Mouse (Mus musculus): ENCODE measurements around the gene Cic. TPM values are rescaled to one million over a fixed set of nuclear protein-coding genes. Genes with fewer than 3 reads are reported as not detected.

The Cic gene
- polyA plus RNA-seq, 1 experiment from 2014 or later: 47.5 TPM

GRCm38 (mm10) chr7:25273259-25274241 is 6.0 kb downstream of the Cic start:
- Histone ChIP-seq H3K9me3 (ENCODE audit: control insufficient read depth, low read length) (no peaks in the 10 kb centered on the region), H3K4me3 (replicated peaks; ENCODE audit: low read length) (no peak overlapping the region), H3K4me2 (replicated peaks) (no peak overlapping the region), H3K9ac (0 out of 2 replicates have a peak overlapping the region, but pooled peaks have one; percentile 11), H3K27me3 (ENCODE audit: control insufficient read depth, insufficient read depth, low read length) (no peaks in the 10 kb centered on the region), H3K27ac (no peak overlapping the region), H3K4me1 (replicated peaks; ENCODE audit: control insufficient read depth, insufficient read depth, low read length) (peaks cover 48% of the 10 kb centered on the region), H3K36me3 (replicated peaks; ENCODE audit: control insufficient read depth, insufficient read depth) (peaks cover 32% of the 10 kb centered on the region)
- DNase-seq (ENCODE audit: low spot score) (no peak), ATAC-seq (ENCODE audit: low FRiP score) (no peak)
- 91% methylated on average over 22 of the region's 22 CpGs for WGBS

GRCm38 (mm10) chr7:25274571-25274970 is 7.1 kb downstream of the Cic start:
- H3K27ac ChIP-seq: no peak overlapping the region
- no peak overlapping the region for H3K4me2 ChIP-seq (replicated peaks)
- no peaks in the 10 kb centered on the region for H3K9me3 ChIP-seq (ENCODE audit: control insufficient read depth, low read length)
- 0 out of 2 replicates have a peak overlapping the region, but pooled peaks have one; percentile 11 for H3K9ac ChIP-seq
- H3K4me3 ChIP-seq (replicated peaks; ENCODE audit: low read length): no peak overlapping the region
- DNase-seq (ENCODE audit: low spot score) (no peak), ATAC-seq (ENCODE audit: low FRiP score) (no peak)
- H3K27me3 ChIP-seq (ENCODE audit: control insufficient read depth, insufficient read depth, low read length): no peaks in the 10 kb centered on the region
- H3K36me3 ChIP-seq (replicated peaks; ENCODE audit: control insufficient read depth, insufficient read depth): peaks cover 32% of the 10 kb centered on the region
- WGBS: 59% methylated on average over 5 of the region's 5 CpGs
- peaks cover 41% of the 10 kb centered on the region for H3K4me1 ChIP-seq (replicated peaks; ENCODE audit: control insufficient read depth, insufficient read depth, low read length)

GRCm38 (mm10) chr7:25274996-25275395 is 7.5 kb downstream of the Cic start:
- peaks cover 41% of the 10 kb centered on the region for H3K4me1 ChIP-seq (replicated peaks; ENCODE audit: control insufficient read depth, insufficient read depth, low read length)
- H3K27ac ChIP-seq: no peak overlapping the region
- no peaks in the 10 kb centered on the region for H3K9me3 ChIP-seq (ENCODE audit: control insufficient read depth, low read length)
- 93% methylated on average over 3 of the region's 3 CpGs for WGBS
- H3K4me2 ChIP-seq (replicated peaks): no peak overlapping the region
- peaks cover 32% of the 10 kb centered on the region for H3K36me3 ChIP-seq (replicated peaks; ENCODE audit: control insufficient read depth, insufficient read depth)
- DNase-seq (ENCODE audit: low spot score): no peak
- H3K4me3 ChIP-seq (replicated peaks; ENCODE audit: low read length): no peak overlapping the region
- H3K27me3 ChIP-seq (ENCODE audit: control insufficient read depth, insufficient read depth, low read length): no peaks in the 10 kb centered on the region
- ATAC-seq (ENCODE audit: low FRiP score): no peak
- H3K9ac ChIP-seq: 0 out of 2 replicates have a peak overlapping the region, but pooled peaks have one; percentile 9

DNA sequence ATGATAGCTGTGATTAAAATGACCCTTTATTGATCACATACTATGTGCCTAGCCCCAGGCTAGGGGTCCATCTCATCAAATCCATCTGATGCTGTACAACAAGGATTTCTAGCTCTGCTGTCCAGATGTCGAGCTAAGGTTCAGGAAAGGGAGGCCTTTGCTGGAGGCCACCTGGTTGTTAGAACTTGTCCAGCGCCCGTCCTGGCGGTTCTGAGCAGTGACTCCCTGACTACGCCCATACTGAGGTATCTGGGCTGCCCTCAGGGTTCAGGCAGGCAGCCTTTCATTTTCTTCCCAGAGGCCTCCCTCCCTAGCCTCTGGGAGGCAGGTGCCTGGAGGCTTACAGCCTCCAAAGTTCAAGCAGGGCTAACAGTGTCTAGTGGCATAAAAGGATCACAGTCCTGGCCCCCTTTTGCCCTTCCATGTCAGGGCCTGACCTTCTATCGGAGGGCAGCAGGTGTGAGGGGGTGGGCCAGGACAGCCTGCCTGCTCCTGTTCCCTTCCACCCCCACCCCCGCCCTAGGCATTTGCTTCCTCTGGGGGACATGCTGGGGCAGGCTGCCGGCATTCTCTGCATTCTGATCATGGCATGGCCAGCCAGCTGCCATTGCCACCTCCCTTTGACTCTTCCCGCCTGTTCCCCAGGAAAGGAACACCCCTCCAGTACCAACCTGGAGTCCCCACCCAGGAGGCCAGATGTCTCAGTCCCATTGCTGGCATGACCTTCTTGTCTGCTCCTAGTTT is 8.2 kb downstream of the Cic start:
- no peak overlapping the region for H3K4me2 ChIP-seq (replicated peaks)
- peaks cover 32% of the 10 kb centered on the region for H3K36me3 ChIP-seq (replicated peaks; ENCODE audit: control insufficient read depth, insufficient read depth)
- DNase-seq (ENCODE audit: low spot score): no peak
- WGBS: 62% methylated on average over 9 of the region's 9 CpGs
- no peak overlapping the region; the same call in 1 of the 2 replicates for H3K9ac ChIP-seq
- H3K27ac ChIP-seq: no peak overlapping the region
- H3K9me3 ChIP-seq (ENCODE audit: control insufficient read depth, low read length): no peaks in the 10 kb centered on the region
- no peak overlapping the region for H3K4me3 ChIP-seq (replicated peaks; ENCODE audit: low read length)
- no peak for ATAC-seq (ENCODE audit: low FRiP score)
- no peaks in the 10 kb centered on the region for H3K27me3 ChIP-seq (ENCODE audit: control insufficient read depth, insufficient read depth, low read length)
- peaks cover 46% of the 10 kb centered on the region for H3K4me1 ChIP-seq (replicated peaks; ENCODE audit: control insufficient read depth, insufficient read depth, low read length)

GRCm38 (mm10) chr7:25277405-25277804 is 9.9 kb downstream of the Cic start:
- peak overlapping the region; percentile 79 for H3K4me2 ChIP-seq (replicated peaks)
- no peak for ATAC-seq (ENCODE audit: low FRiP score)
- 96% methylated on average over 4 of the region's 4 CpGs for WGBS

GRCm38 (mm10) chr7:25277998-25278340 is 10.5 kb downstream of the Cic start:
- DNase-seq (ENCODE audit: low spot score): no peak
- peak overlapping the region; percentile 82 for H3K9ac ChIP-seq
- H3K4me2 ChIP-seq (replicated peaks): peak overlapping the region; percentile 79
- peaks cover 14% of the 10 kb centered on the region for H3K36me3 ChIP-seq (replicated peaks; ENCODE audit: control insufficient read depth, insufficient read depth)
- H3K4me3 ChIP-seq (replicated peaks; ENCODE audit: low read length): peak overlapping the region; percentile 65
- WGBS: 20% methylated on average over 4 of the region's 4 CpGs
- no peak for ATAC-seq (ENCODE audit: low FRiP score)
- no peaks in the 10 kb centered on the region for H3K9me3 ChIP-seq (ENCODE audit: control insufficient read depth, low read length)
- peaks cover 56% of the 10 kb centered on the region for H3K4me1 ChIP-seq (replicated peaks; ENCODE audit: control insufficient read depth, insufficient read depth, low read length)
- no peaks in the 10 kb centered on the region for H3K27me3 ChIP-seq (ENCODE audit: control insufficient read depth, insufficient read depth, low read length)
- H3K27ac ChIP-seq: peak overlapping the region; percentile 99

More at GRCm38 (mm10) chr7:25277405-25277804, 9.9 kb downstream of the Cic start:
- H3K4me3 ChIP-seq (replicated peaks; ENCODE audit: low read length): no peak overlapping the region
- no peaks in the 10 kb centered on the region for H3K9me3 ChIP-seq (ENCODE audit: control insufficient read depth, low read length)
- peak overlapping the region; percentile 82 for H3K9ac ChIP-seq
- H3K36me3 ChIP-seq (replicated peaks; ENCODE audit: control insufficient read depth, insufficient read depth): peaks cover 19% of the 10 kb centered on the region
- no peaks in the 10 kb centered on the region for H3K27me3 ChIP-seq (ENCODE audit: control insufficient read depth, insufficient read depth, low read length)
- no peak for DNase-seq (ENCODE audit: low spot score)
- peaks cover 56% of the 10 kb centered on the region for H3K4me1 ChIP-seq (replicated peaks; ENCODE audit: control insufficient read depth, insufficient read depth, low read length)
- H3K27ac ChIP-seq: peak overlapping the region; percentile 99

DNA sequence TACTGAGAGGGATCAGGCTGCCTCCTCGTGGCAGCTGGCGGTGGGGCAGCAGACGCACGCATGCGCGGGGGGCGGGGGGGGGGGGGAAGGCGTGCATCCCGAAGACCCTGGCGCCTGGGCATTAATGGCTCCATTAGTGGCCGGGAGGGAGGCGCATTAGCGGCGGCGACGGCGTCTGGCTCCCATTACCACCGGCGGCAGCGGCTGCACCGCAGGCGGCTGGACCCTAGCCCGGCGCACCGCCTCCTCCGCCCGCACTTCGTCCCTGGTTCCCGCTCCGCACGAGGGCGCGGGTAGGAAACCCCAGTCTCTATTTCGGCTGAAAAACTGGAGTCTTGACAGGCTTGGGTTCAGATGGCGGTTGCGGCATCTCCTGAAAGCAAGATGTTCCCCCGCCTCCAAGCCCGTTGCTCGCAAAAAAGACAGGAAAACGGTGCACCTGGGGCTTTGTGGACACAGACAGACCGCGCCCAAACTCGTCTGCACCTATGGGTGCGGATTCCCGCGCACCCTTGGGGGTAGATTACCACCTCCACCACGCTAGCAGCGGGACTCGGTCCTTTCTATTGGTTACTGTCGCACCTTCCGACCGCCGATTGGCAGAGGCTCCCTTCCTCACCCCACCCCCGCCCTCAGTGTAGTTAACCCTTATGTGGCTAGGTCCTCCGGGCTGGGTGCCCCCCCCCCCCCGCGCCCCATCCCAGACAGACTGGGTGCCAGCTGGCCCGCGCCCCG is 11.0 kb downstream of the Cic start:
- Histone ChIP-seq H3K27ac (peak overlapping the region; percentile 99), H3K9me3 (ENCODE audit: control insufficient read depth, low read length) (no peaks in the 10 kb centered on the region), H3K36me3 (replicated peaks; ENCODE audit: control insufficient read depth, insufficient read depth) (peaks cover 8% of the 10 kb centered on the region; the same call in 1 of the 2 replicates), H3K4me1 (replicated peaks; ENCODE audit: control insufficient read depth, insufficient read depth, low read length) (peaks cover 62% of the 10 kb centered on the region), H3K9ac (peak overlapping the region; percentile 82), H3K4me2 (replicated peaks) (peak overlapping the region; percentile 79), H3K4me3 (replicated peaks; ENCODE audit: low read length) (peak overlapping the region; percentile 65), H3K27me3 (ENCODE audit: control insufficient read depth, insufficient read depth, low read length) (no peaks in the 10 kb centered on the region)
- peak; percentile 83 for DNase-seq (ENCODE audit: low spot score)
- WGBS: 0% methylated on average over 49 of the region's 60 CpGs
- ATAC-seq (ENCODE audit: low FRiP score): peak; percentile 63

DNA sequence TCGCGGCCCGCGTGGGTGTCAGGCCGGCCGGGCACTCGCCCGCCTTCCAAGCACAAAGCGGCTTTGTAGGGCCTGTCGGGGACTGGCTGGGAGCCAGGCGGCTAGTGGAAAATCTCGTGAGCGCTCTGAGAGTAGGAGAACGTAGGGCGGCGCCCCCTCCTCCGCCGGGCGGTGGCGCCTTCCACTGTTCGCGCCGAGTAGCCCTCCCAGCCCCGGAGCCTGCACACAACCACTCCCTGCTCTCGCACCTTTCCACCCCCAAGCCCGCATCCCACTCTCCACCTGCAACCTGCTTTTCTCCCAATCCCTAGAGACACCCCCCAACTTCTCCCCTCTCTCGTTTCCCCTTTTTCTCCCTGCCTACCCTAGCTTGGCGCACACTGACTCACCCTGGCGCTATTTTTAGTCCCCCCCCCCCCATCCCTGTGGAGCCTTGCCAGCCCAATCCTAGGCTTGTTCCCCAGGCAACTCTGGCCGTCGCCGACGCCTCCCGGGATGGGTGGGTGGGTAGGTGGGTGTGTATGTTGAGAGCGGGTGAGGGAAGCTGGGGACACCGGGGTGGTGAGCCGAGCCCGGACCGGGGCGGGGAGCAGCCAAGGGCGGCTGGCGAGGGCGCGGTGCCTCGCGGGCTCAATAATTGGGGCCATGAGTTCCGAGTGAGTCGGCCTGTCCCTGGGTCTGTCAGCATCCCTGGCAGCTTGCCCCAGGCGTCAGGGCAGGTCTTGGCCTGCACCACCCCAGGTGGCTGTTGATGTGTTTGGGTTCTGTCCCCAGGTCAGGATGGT is 11.8 kb downstream of the Cic start:
- peak overlapping the region; percentile 79 for H3K4me2 ChIP-seq (replicated peaks)
- no peaks in the 10 kb centered on the region for H3K27me3 ChIP-seq (ENCODE audit: control insufficient read depth, insufficient read depth, low read length)
- H3K4me3 ChIP-seq (replicated peaks; ENCODE audit: low read length): peak overlapping the region; percentile 65
- peaks cover 64% of the 10 kb centered on the region for H3K4me1 ChIP-seq (replicated peaks; ENCODE audit: control insufficient read depth, insufficient read depth, low read length)
- DNase-seq (ENCODE audit: low spot score): peak; percentile 90
- under 1% methylated on average over 41 of the region's 49 CpGs for WGBS
- peak overlapping the region; percentile 82 for H3K9ac ChIP-seq
- ATAC-seq (ENCODE audit: low FRiP score): peak; percentile 64
- H3K9me3 ChIP-seq (ENCODE audit: control insufficient read depth, low read length): no peaks in the 10 kb centered on the region
- 0 out of 2 replicates have a peak, but pooled peaks cover under 1% of the 10 kb centered on the region for H3K36me3 ChIP-seq (replicated peaks; ENCODE audit: control insufficient read depth, insufficient read depth)
- H3K27ac ChIP-seq: peak overlapping the region; percentile 99
